Mouse (Mus musculus): Measurements from ENCODE around the gene C1qbp. TPM values are rescaled to one million over a fixed set of nuclear protein-coding genes. Genes with fewer than 3 reads are reported as not detected.

The C1qbp gene
- polyA plus RNA-seq, 1 experiment: 386 TPM

GRCm38 (mm10) chr11:70982030-70982429 is 796 bp downstream of the C1qbp start:
- Histone ChIP-seq H3K27me3 (ENCODE audit: control insufficient read depth, insufficient read depth, insufficient read length) (no peaks in the 10 kb centered on the region), H3K79me2 (ENCODE audit: control insufficient read depth, insufficient read depth) (peaks cover 49% of the 10 kb centered on the region), H3K79me3 (ENCODE audit: low read depth) (peaks cover 32% of the 10 kb centered on the region), H3ac (ENCODE audit: control insufficient read depth, insufficient read length, low read depth) (peak overlapping the region; percentile 71), H3K4me3 (ENCODE audit: insufficient read depth, poor library complexity, severe bottlenecking) (peak overlapping the region; percentile 90), H3K36me3 (ENCODE audit: control insufficient read depth, insufficient read depth) (peaks cover 81% of the 10 kb centered on the region)
- TF ChIP-seq USF1 (IDR thresholded peaks at IDR 0.05; ENCODE audit: low read depth) (no peak), CEBPB (IDR thresholded peaks at IDR 0.05; ENCODE audit: low read depth) (peak; percentile 71)

- peak overlapping the region; percentile 90 for H3K4me3 ChIP-seq (ENCODE audit: insufficient read depth, poor library complexity, severe bottlenecking)
- H3ac ChIP-seq (ENCODE audit: control insufficient read depth, insufficient read length, low read depth): peak overlapping the region; percentile 71
- no peaks in the 10 kb centered on the region for H3K27me3 ChIP-seq (ENCODE audit: control insufficient read depth, insufficient read depth, insufficient read length)
- TF ChIP-seq CTCF (IDR thresholded peaks at IDR 0.05; ENCODE audit: control insufficient read depth, insufficient read depth, insufficient read length) (no peak), MAX (IDR thresholded peaks at IDR 0.05) (no peak), MYOD1 (IDR thresholded peaks at IDR 0.05; ENCODE audit: control insufficient read depth, insufficient read length, low read depth) (no peak), MYOG (IDR thresholded peaks at IDR 0.05; ENCODE audit: control insufficient read depth, extremely low read depth, insufficient read length) (no peak), FOSL1 (IDR thresholded peaks at IDR 0.05; ENCODE audit: insufficient read depth, low read length, poor library complexity, severe bottlenecking) (no peak), CEBPB (IDR thresholded peaks at IDR 0.05; ENCODE audit: low read depth) (no peak), USF1 (IDR thresholded peaks at IDR 0.05; ENCODE audit: low read depth) (no peak)
- H3K79me2 ChIP-seq (ENCODE audit: control insufficient read depth, insufficient read depth): peaks cover 49% of the 10 kb centered on the region
- peaks cover 32% of the 10 kb centered on the region for H3K79me3 ChIP-seq (ENCODE audit: low read depth)
- peaks cover 81% of the 10 kb centered on the region for H3K36me3 ChIP-seq (ENCODE audit: control insufficient read depth, insufficient read depth)
Measured at GRCm38 (mm10) chr11:70980751-70981510, 1.9 kb downstream of the C1qbp start.

GRCm38 (mm10) chr11:70980232-70980631 is 2.6 kb downstream of the C1qbp start:
- Histone ChIP-seq H3K36me3 (ENCODE audit: control insufficient read depth, insufficient read depth) (peaks cover 80% of the 10 kb centered on the region), H3K79me2 (ENCODE audit: control insufficient read depth, insufficient read depth) (peaks cover 49% of the 10 kb centered on the region), H3K79me3 (ENCODE audit: low read depth) (peaks cover 32% of the 10 kb centered on the region), H3ac (ENCODE audit: control insufficient read depth, insufficient read length, low read depth) (no peak overlapping the region), H3K27me3 (ENCODE audit: control insufficient read depth, insufficient read depth, insufficient read length) (no peaks in the 10 kb centered on the region), H3K4me3 (ENCODE audit: insufficient read depth, poor library complexity, severe bottlenecking) (no peak overlapping the region)
- TF ChIP-seq MYOD1 (IDR thresholded peaks at IDR 0.05; ENCODE audit: control insufficient read depth, insufficient read length, low read depth): no peak
- TF ChIP-seq CTCF (IDR thresholded peaks at IDR 0.05; ENCODE audit: control insufficient read depth, insufficient read depth, insufficient read length): no peak
- TF ChIP-seq FOSL1 (IDR thresholded peaks at IDR 0.05; ENCODE audit: insufficient read depth, low read length, poor library complexity, severe bottlenecking): no peak
- TF ChIP-seq USF1 (IDR thresholded peaks at IDR 0.05; ENCODE audit: low read depth): no peak
- TF ChIP-seq MAX (IDR thresholded peaks at IDR 0.05): no peak
- TF ChIP-seq CEBPB (IDR thresholded peaks at IDR 0.05; ENCODE audit: low read depth): no peak
- no peak for TF ChIP-seq MYOG (IDR thresholded peaks at IDR 0.05; ENCODE audit: control insufficient read depth, extremely low read depth, insufficient read length)

- Histone ChIP-seq H3K27me3 (ENCODE audit: control insufficient read depth, insufficient read depth, insufficient read length) (no peaks in the 10 kb centered on the region), H3K4me3 (ENCODE audit: insufficient read depth, poor library complexity, severe bottlenecking) (no peak overlapping the region), H3ac (ENCODE audit: control insufficient read depth, insufficient read length, low read depth) (no peak overlapping the region), H3K36me3 (ENCODE audit: control insufficient read depth, insufficient read depth) (peaks cover 86% of the 10 kb centered on the region), H3K79me3 (ENCODE audit: low read depth) (peaks cover 28% of the 10 kb centered on the region), H3K79me2 (ENCODE audit: control insufficient read depth, insufficient read depth) (peaks cover 38% of the 10 kb centered on the region)
- TF ChIP-seq MYOD1 (IDR thresholded peaks at IDR 0.05; ENCODE audit: control insufficient read depth, insufficient read length, low read depth): no peak
- no peak for TF ChIP-seq CEBPB (IDR thresholded peaks at IDR 0.05; ENCODE audit: low read depth)
- no peak for TF ChIP-seq MYOG (IDR thresholded peaks at IDR 0.05; ENCODE audit: control insufficient read depth, extremely low read depth, insufficient read length)
- no peak for TF ChIP-seq FOSL1 (IDR thresholded peaks at IDR 0.05; ENCODE audit: insufficient read depth, low read length, poor library complexity, severe bottlenecking)
- no peak for TF ChIP-seq CTCF (IDR thresholded peaks at IDR 0.05; ENCODE audit: control insufficient read depth, insufficient read depth, insufficient read length)
- no peak for TF ChIP-seq MAX (IDR thresholded peaks at IDR 0.05)
- no peak for TF ChIP-seq USF1 (IDR thresholded peaks at IDR 0.05; ENCODE audit: low read depth)
Measured at GRCm38 (mm10) chr11:70977293-70977692, 5.5 kb downstream of the C1qbp start.

- H3K79me3 ChIP-seq (ENCODE audit: low read depth): peaks cover 7% of the 10 kb centered on the region
- no peak overlapping the region for H3ac ChIP-seq (ENCODE audit: control insufficient read depth, insufficient read length, low read depth)
- H3K27me3 ChIP-seq (ENCODE audit: control insufficient read depth, insufficient read depth, insufficient read length): no peaks in the 10 kb centered on the region
- H3K36me3 ChIP-seq (ENCODE audit: control insufficient read depth, insufficient read depth): peaks cover 76% of the 10 kb centered on the region
- TF ChIP-seq MAX (IDR thresholded peaks at IDR 0.05) (no peak), CTCF (IDR thresholded peaks at IDR 0.05; ENCODE audit: control insufficient read depth, insufficient read depth, insufficient read length) (no peak), FOSL1 (IDR thresholded peaks at IDR 0.05; ENCODE audit: insufficient read depth, low read length, poor library complexity, severe bottlenecking) (no peak), MYOD1 (IDR thresholded peaks at IDR 0.05; ENCODE audit: control insufficient read depth, insufficient read length, low read depth) (no peak), MYOG (IDR thresholded peaks at IDR 0.05; ENCODE audit: control insufficient read depth, extremely low read depth, insufficient read length) (no peak), USF1 (IDR thresholded peaks at IDR 0.05; ENCODE audit: low read depth) (no peak), CEBPB (IDR thresholded peaks at IDR 0.05; ENCODE audit: low read depth) (no peak)
- no peak overlapping the region for H3K4me3 ChIP-seq (ENCODE audit: insufficient read depth, poor library complexity, severe bottlenecking)
- peaks cover 24% of the 10 kb centered on the region for H3K79me2 ChIP-seq (ENCODE audit: control insufficient read depth, insufficient read depth)
Measured at GRCm38 (mm10) chr11:70975193-70975592, 7.6 kb downstream of the C1qbp start.
